Mouse (Mus musculus): ENCODE data around the gene 1110059E24Rik.
"Not testable (repeated sequence)": the region's sequence is repeated elsewhere in the genome, so short reads cannot be mapped to it uniquely, and the experiment has no call there.

1110059E24Rik gene

DNA sequence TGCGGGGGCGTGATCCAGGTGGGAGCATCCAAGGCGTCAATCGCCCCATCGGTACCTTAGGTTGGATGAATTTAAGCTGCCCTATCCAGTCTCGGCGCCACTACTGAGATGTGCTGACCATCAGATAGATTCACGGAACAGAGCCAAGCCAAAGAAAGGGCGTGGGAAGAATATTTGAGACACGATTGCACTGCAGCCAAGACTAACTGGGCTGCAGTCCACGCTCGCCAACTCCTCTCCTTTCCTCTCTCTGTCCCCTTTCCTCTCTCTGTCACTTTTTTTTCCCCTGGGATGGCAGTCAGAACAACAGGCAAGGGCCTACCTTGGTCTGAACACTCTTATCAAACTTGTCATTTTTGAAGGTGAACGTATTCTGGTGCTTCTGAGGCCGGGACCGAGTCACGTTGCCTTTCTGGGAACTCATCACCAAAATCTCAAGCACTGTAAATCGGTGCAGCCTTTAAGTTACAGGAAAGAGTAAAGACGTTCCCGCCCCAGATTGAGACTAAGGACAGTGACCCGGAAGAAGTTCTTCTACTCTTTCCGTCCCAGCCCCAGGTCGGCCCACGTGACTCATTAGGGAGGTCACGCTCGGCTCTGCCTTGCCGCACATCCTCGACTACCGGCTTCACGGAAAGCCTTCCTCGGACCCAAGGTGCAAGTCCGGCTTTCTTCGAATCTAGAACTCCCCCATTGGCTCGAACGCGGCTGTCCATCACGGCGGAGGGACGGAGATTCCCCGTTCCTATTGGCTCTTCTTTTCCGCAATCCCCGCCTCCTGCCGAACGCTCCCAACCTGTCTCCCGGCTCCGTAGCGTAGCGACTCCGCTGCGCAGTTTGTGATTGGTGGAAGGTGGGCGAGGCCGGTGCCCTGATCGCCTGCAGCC, at the start of gene 1110059E24Rik:
TSS of gene 1110059E24Rik (minus strand) at position 692 of the 887 bp plus-strand sequence.
- DNase-seq (ENCODE audit: low spot score) = peak; percentile 98

DNA sequence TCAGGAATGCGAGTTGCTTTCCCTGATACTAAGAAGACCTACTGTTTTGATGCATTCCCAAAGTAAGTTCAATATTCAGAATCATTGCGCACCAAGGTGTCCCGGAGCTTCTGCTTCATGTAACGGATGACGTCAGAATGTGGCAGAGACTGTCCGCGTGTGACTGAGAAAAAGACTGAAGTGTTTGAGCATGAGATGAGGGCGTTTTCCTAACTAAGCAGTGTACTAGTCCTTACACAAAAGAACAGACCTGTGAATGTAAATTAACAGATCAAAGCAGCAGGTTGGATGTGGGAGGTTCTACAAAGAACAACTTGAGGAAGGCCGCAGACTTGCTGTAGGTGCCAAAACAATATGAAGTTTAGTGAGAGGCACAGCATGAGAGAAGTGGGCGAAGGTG, 28.2 kb upstream of the 1110059E24Rik start:
- DNase-seq (ENCODE audit: low spot score) = no peak

DNA sequence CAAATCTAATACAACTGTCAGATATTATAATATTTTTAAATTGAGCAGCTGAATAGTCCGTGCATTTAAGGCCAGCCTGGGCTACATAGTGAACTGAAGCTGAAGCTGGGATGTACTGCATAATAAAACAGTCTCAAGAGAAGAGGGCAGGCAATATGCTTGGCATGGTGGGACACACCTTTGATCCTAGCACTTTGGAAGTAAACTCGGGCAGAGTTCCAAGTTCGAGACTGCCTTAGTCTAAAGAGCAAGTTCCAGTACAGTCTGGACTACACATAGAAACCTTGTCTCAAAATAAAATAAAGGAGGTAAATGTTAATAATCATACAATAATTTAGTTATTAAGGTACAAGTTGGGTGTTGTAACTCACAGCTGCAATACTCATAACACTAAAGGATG, 27.3 kb upstream of the 1110059E24Rik start:
- DNase-seq (ENCODE audit: low spot score) = no peak

DNA sequence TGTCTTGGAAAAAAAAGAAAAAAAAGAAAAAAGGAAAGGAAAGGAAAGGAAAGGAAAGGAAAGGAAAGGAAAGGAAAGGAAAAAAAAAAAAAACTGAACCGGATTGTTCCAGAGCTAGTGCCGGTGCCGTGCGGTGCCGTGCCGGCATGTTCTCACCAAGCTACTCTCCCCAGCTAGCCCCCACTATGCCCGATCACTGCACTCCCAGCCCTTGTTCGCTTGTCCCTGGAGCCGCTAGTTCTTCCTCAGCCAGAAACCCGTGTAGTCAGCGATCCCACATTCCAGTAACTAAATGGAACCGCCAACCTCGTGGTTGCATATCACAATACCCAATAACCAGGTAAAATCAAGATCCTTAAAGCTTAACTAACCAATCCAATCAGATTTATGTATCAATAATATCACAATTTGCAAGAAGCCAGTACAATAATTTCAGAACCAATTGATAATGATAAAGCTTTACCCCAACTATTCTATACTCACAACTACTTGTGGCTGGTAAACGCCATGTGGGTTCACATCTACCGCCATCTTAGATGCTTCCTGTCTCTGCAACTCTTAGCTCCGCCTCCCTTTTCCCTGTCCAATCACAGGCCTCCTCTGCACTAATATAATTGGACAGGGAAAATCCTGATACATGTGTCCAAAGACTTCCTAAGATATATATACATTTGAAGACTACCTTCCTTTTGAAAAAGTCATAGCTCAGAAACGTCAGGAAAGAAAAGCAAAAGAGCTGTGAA, 21.7 kb upstream of the 1110059E24Rik start:
- no peak for DNase-seq (ENCODE audit: low spot score)

DNA sequence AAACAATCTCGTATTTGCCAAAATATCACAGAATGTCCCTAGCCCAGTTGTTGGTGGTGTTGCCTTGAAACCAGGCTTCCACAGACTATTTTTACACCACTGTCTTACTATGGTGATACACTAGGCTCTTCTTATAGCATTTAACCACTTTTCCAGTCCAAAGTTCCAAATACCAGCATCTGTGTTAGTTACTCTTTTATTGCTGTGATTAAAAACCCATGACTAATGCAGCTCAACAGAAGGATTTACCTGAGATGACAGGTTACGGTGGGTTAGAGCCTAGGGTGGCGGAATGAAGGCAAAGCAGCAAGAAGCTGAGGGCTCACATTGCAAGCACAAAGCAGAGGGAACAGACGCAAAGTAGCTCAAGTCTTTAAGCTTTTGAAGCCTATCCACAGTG, 16.9 kb upstream of the 1110059E24Rik start:
- DNase-seq (ENCODE audit: low spot score) = no peak

DNA sequence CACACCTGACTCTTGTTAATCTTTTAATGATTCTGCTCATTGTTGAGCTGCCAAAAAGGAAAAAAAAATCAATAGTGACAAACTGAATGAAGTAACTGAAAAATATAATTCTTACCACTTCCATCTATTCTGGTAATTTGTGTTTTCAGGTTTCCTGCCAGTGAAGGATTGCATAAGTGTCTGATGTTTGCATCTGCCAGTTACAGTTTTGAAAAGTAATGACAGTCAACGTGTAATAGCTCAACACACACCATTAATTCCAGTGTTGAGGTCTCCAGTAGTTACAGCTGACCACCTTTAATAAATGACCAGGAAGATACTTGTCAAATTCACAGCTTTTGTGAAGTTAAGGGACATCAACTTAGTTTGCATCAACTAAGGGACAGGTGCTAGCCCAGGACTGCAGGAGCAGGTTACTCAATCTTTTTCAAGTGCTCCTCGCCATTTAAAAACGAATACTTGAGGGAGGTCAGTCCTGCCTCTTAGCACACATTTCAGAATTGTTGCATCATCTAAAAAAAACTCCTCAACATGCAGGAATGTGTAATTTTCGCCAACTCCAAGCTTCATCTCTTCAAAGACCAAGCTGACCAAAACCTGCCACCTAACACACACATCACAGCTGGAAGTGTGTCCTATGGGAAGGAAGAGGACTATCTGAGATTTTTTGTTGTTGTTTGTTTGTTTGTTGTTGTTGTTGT, 11.1 kb upstream of the 1110059E24Rik start:
- no peak for DNase-seq (ENCODE audit: low spot score)

DNA sequence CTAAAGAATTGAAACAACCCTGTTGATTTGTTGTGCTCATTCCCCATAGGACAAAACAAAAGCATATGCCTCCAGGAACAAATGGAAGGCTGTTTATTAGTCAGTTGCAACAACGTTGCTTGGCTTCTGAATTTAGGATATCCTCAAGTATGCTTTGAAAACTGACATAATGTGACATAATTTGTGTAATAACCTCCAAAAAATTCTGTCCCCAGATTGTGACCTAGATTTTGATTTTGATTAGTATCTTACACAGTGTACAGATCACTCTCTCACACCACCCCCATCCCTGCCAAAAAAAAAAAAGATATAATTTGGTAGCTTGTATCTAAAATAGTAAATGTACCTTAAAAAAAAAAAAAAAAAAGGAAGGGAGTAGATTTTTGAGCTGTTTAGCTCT, 8.0 kb upstream of the 1110059E24Rik start:
- no peak for DNase-seq (ENCODE audit: low spot score)

DNA sequence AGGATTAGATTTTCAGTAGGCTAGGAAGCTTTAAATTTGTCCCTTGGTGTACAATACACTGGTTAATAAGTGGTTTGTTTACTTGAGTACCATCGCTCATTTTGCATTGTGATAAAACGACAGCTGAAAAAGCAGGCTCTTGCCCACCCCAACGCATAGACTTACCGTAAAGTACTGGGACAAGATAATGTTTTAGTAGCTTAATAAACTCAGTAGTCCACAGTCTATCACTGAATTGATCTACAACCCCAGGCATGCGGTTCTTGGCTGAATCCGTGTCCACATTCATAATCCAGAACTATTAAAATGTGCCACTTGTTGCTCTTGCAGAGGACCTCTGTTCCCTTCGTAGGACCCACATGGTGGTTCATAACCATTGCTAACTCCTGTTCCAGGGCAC, 2.0 kb upstream of the 1110059E24Rik start:
- DNase-seq (ENCODE audit: low spot score) = no peak

DNA sequence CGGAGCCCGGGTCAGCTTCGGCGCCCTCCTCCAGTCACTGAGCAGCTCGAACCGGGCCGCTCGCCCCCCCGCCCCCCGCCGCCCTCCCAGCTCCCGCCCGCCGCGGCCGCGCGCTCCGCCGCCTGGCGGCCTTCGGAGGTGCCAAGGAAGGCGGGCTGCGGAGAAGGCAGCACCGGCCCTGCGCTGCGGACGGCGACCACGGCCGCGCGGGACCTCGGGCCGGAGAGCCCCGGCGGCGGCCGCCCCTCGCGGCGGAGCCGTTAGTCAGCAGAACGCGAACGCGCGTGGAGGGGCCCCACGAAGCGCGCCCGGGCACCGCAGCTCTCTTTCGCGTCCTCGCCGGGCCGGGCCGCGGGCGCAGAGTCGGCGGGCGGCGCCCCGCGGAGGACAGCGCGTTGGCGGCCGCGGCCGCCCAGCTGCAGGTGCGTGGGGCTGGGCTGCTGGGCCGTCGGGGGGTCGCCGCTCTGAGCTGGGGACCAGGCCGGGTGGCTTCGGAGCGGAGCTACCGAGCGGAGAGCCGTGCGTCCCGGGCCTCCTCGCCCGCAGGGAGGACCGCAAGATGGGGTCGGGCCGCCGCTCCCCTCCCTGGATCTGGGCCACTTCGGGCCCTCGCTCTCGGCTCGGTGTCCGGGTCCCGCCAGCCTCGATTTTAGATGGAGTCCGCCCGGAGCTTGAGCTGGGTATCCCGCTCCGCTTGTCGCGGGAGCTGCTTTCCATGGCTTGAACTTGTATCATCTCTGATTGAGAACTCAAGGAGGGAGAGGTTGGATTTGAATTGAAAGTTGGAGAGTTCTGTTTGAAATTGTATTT, 601 bp upstream of the 1110059E24Rik start, which contains the start of gene Abhd17b:
TSS of gene Abhd17b (plus strand) at position 14 of the 810 bp plus-strand sequence.
- DNase-seq (ENCODE audit: low spot score) = peak; percentile 51

DNA sequence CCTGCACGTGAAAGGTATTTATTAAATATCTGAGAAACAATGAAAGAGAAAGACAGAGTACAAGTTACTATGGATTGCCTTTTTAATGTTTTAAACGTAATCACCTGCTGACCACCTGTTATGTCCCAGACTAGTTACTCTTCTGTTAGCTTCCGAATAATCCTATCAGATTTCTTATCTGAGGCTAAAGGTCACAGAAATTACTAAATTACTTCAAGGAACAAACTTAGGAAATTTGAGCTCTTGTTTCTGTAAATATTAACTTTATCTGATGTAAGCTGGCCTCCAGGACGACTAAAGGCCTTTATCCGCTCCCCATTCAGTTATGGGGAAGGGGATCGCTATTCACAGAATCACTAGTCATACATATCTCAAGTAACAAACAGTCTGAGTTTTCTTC, 1.1 kb downstream of the 1110059E24Rik start:
- DNase-seq (ENCODE audit: low spot score) = no peak

DNA sequence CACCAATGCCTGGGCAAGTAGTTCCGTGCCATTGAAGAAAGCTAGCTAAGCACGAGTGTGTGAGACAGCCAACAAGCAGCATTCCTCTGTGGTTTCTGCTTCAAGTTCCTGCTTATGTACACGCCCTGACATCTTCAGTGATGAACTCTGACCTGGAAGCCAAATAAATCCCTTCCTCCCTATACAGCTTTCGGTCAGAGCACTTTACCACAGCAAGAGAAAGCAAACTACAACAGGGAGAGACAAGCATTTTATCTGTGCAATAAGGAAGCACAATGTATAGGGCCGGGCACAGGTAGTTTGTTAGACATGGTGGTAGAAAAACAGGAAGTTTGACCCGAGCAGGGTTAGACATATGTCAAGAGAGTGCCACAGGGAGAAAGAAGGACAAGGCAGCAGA, 6.6 kb downstream of the 1110059E24Rik start:
- no peak for DNase-seq (ENCODE audit: low spot score)

DNA sequence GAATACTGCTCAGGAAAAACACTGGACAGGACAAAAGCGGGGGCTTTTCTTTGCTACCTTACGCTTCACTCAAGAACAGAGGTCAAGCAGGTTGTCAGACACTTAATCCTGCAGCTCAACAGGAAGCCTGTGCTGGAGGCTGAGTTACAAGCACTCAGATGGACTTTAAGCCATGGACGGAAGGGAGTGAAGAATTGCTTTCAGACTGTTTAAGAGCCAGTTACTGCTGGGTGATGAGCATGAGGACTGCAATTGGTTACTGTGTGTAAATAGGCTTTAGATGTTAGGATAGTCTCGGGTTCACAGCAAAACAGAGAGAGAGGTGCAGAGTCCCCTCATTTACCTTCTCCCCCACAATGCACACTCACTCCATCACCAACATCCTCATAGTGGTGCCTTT, 7.5 kb downstream of the 1110059E24Rik start:
- peak; percentile 8 for DNase-seq (ENCODE audit: low spot score)

DNA sequence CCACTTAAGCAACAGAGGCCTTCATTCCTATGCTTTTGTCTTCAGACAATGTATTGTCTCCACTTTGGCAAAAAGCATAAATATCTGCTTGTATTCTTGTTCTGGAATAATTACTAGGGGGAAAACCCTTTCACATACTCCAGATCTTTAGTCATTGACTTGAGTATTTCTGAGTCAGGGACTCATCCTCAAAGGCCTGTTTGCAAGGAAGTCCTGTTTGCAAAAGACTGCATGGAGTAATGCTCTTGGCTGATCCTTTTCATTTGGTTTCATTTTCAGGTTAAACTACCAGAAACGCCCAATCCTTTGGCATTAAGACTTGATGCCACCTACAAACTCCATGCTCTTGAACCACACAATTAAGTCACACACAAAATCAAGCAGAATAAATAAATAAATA, 8.8 kb downstream of the 1110059E24Rik start:
- DNase-seq (ENCODE audit: low spot score) = no peak

DNA sequence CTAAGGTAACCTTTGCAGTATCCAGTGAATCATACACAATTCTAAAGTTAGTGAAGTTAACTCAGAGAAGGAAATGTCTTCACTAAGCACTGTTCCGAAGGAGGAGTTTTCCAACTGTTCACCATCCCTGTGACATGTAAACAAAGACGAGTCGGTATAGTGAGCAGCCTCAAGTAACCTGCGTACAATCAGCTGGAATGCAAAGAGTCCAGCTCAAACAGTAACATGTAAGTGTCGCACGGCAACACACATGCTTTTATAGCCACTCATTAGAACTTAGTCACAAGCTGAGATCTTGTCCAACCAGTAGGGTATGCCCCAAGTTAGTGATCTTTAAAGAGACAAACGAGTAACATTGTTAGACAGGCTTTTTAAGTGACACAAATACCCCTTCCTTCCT, 15.1 kb downstream of the 1110059E24Rik start:
- no peak for DNase-seq (ENCODE audit: low spot score)

DNA sequence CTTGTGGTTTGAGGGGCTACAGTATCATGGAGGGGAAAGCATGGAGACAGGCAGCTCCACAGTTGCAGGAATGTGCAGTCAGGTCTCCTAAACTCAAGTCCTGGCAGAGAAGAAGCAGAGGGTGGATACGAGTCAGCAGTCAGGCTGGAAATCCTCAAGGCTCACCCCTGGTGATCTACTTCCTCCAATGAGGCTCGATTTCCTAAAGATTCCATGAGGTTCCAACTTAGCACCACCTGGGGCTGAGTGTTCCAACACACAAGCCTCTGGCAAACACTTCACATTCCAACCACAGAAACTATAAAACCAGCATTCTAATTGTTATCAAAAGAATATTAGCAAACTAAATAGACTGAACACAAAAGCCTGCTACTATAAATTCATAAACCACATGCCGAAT, 15.9 kb downstream of the 1110059E24Rik start:
- no peak for DNase-seq (ENCODE audit: low spot score)

DNA sequence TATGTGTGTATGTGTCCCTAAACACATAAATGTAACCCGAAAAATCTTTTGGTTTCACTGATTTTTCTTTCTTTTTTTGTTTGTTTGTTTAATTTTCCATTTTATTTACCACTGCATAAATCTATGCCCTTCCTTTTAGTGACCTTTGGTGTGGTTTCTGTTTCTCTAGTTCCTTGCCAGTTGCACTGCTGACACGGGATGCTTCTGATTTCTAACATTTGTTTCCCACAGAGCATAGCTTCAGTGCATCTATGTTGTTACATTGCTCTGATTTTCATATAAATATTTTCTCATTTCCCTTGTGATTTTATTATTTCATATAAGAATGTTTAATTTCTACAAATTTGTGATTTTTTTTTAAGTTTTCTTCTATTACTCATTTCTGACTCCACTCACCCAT, 17.4 kb downstream of the 1110059E24Rik start:
- DNase-seq (ENCODE audit: low spot score) = no peak

DNA sequence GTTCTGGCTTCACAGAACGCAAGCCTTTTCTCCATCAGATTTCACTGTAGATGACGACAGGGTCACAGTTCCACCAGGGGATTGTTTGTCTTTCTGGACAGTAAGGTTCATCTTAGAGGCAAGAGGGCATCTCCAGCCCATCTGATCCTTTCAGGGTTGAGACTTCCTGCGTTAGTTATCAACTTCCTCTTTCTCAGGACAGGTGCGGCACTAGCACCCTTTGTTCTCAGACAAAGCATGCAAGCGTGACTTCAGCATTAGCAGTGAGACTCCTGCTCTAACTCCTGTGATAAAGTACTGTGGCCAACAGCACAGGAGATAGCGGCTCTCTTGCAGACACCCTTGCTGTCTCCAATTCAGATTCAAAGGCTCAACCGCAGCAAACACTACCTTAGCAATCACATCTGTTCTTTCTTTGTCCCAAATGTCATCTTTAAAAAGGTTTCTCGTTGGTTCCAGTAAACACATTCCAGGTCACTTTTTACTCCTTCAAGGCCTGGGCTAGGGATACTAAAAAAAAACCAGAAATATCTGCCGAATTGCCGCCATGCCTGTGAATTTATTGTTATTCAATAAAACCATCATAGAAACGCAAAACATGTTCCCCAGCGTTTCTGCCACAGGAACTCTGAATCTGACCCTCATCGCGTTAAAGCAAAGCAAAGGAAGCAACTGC, 22.0 kb downstream of the 1110059E24Rik start:
- DNase-seq (ENCODE audit: low spot score) = no peak

DNA sequence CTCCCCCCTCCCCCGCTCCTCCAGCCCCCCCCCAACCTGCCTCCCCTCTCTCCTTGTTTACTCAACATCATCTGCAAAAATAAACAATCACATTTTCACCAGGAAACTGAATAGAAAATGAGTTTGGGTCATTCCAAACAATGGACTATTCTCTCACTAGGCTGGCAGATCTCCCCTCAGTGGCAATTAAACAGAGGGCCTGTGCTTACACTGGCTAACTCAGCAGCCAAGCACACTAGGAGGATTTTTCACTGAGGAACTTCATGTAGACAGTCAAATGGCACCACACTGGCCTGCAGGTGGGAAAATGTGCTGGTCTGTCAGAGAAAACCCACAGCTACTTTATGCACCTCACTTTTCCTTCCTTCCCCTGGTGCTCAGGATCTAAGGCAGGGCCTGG, 23.3 kb downstream of the 1110059E24Rik start:
- no peak for DNase-seq (ENCODE audit: low spot score)

DNA sequence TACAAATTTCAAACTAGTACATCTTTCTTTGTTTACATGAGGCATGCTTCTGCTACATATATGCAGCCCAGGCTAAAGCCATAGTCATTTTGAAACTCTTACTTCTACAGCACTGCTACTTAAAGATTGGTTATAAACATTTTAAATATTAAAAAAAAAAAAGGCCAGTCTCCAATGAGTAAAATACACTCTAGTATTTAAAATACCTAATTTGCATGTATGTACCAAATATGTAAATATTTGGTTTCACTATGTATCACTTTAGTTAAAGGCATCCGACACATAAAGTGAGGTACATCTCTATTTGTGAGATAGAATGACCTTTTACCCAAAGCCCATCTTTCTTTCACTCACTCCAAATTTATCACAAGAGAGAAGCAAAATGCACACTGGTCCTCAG, 23.7 kb downstream of the 1110059E24Rik start:
- no peak for DNase-seq (ENCODE audit: low spot score)

DNA sequence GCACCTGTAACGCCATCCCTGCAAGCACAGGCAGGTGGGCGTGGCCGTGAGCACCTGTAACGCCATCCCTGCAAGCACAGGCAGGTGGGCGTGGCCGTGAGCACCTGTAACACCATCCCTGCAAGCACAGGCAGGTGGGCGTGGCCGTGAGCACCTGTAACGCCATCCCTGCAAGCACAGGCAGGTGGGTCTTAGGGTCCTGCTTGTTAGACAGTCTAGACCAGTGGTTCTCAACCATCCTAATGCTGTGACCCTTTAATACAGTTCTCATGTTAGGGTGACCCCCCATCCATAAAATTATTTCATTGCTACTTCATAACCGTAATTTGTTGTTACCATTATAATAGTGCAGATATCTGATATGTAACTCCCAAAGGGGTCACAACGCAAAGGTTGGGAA, 24.3 kb downstream of the 1110059E24Rik start:
- DNase-seq (ENCODE audit: low spot score) = not testable (repeated sequence)
